Mouse (Mus musculus) neural tube, embryonic 12.5 days (tissue): ENCODE data around the gene Fgfr2. TPM values are rescaled to one million over a fixed set of nuclear protein-coding genes. Genes with fewer than 3 reads are reported as not detected.

ENCODE experiments used
- ATAC-seq: fragments of 200-750 bp; cut with Nextera tagmentation; 2 replicates; pipeline ENCODE4 v1.8.0; 2017; ENCODE audit warnings: low read depth, mild to moderate bottlenecking, moderate TSS enrichment, moderate library complexity; ENCODE audit not compliant: low FRiP score
- H3K27ac ChIP-seq: fragments of 300-500 bp; sonication (generic); 2 replicates; pipeline ENCODE4 v1.5.1; 2016
- H3K27me3 ChIP-seq: fragments of 300-500 bp; sonication (generic); replicated peaks from 2 replicates; pipeline ENCODE4 v1.6.1; 2016; ENCODE audit warnings: mild to moderate bottlenecking
- H3K36me3 ChIP-seq: fragments of 300-500 bp; sonication (generic); 2 replicates; pipeline ENCODE4 v1.6.1; 2016; ENCODE audit warnings: mild to moderate bottlenecking
- H3K4me1 ChIP-seq: fragments of 300-500 bp; sonication (generic); 2 replicates; pipeline ENCODE4 v1.6.1; 2016
- H3K4me2 ChIP-seq: fragments of 300-500 bp; sonication (generic); replicated peaks from 2 replicates; pipeline ENCODE4 v1.6.1; 2016; ENCODE audit warnings: mild to moderate bottlenecking
- H3K4me3 ChIP-seq: fragments of 300-500 bp; sonication (generic); 2 replicates; pipeline ENCODE4 v1.5.1; 2016
- H3K9ac ChIP-seq: fragments of 300-500 bp; sonication (generic); 2 replicates; pipeline ENCODE4 v1.6.1; 2016; ENCODE audit warnings: mild to moderate bottlenecking
- H3K9me3 ChIP-seq: fragments of 300-500 bp; sonication (generic); 2 replicates; pipeline ENCODE4 v1.6.1; 2016; ENCODE audit warnings: mild to moderate bottlenecking
- WGBS: fragments of 180-500 bp; shearing (Covaris S2); methylation state at CpG from one replicate; pipeline ENCODE4 v1.1.7; 2016; 5-methylcytosine and 5-hydroxymethylcytosine counted together
- polyA plus RNA-seq: library from polyadenylated mRNA; unstranded; fragments of >200 nt; fragmentation: Nextera tagmentation; extraction: Ambion mirVana; gene quantifications from 2 replicates; pipeline ENCODE4 v1.2.1, GENCODE M21; 2016

Gene Fgfr2
- polyA plus RNA-seq, 1 experiment from 2014 or later, result 65.0 TPM

DNA sequence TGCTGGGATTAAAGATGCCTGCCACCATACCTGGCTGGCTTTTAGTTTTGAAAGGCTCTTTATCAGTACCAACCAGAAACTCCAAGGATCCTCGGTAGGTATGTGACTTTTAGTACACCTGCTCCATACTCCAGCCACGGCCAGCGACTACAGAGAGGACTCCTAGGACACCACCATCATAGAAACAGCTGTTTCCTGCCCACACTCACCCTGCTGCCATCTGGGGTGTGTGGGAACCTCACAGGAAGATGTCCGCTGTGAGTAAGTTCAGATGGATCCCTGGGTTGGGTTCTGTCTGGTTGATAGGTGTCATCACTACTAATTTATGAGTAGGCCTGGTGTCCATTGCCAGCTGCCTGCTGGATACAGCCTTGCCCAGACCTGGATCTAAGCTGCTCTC is 424.4 kb downstream of the Fgfr2 start:
- 0 out of 2 replicates have a peak, but pooled peaks cover 3% of the 10 kb centered on the region for H3K36me3 ChIP-seq
- H3K4me3 ChIP-seq, result no peak overlapping the region
- no peak for ATAC-seq
- H3K9me3 ChIP-seq, result no peaks in the 10 kb centered on the region
- H3K4me1 ChIP-seq, result no peaks in the 10 kb centered on the region
- H3K27me3 ChIP-seq, result no peaks in the 10 kb centered on the region
- 91% methylated on average over 4 of the region's 4 CpGs for WGBS
- no peak overlapping the region for H3K27ac ChIP-seq
- no peak overlapping the region for H3K4me2 ChIP-seq
- no peak overlapping the region for H3K9ac ChIP-seq

DNA sequence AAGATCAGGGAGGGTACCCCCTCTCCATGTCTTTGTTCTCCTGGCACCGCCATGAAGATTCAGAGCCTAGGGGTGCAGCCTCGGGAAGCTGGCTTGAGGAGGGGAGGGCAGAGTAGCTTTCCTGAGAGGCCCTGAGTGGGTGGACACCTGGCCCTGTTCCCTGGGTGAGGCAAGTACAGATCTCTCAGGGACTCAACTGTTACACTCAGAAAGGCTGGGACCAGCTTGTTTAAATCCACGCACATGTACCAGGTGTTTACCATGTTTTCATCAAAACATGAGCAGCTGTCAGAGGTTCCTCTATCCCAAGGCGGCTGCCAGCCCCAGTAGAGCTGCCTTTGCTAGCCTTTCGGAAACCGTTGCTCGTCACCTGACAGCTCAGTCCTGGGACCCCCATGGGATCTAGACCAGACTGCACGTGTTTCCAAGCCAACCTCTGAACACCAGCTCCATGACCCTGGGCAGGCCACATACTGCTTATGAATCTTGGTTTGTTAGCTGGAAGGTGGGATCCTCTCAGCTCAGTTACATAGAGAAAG is 425.8 kb downstream of the Fgfr2 start:
- Histone ChIP-seq H3K27ac (no peak overlapping the region), H3K9ac (no peak overlapping the region), H3K27me3 (no peaks in the 10 kb centered on the region), H3K36me3 (0 out of 2 replicates have a peak, but pooled peaks cover 3% of the 10 kb centered on the region), H3K4me1 (no peaks in the 10 kb centered on the region), H3K4me2 (no peak overlapping the region), H3K4me3 (no peak overlapping the region), H3K9me3 (no peaks in the 10 kb centered on the region)
- ATAC-seq, result no peak
- 90% methylated on average over 8 of the region's 8 CpGs for WGBS

DNA sequence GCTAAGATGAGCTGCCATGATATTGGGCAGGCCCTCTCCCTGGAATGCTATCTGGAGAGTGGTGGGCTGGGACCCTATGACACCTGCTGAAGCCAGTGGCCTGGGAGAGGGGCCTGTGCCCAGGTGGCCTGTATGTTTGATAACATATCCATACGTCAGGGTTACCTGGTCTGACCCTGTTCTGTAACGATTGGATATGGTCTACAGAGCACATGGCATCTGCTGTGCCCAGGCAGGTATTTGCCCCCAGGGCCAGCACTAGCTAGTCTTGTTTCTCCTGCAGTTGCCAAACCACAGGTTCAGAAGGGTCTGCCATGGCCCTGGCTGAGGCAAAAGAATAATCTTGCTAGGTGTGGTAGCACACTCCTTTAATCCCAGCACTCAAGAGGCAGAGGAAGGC is 429.6 kb downstream of the Fgfr2 start:
- Histone ChIP-seq H3K9ac (no peak overlapping the region), H3K36me3 (0 out of 2 replicates have a peak, but pooled peaks cover 3% of the 10 kb centered on the region), H3K27ac (no peak overlapping the region), H3K9me3 (no peaks in the 10 kb centered on the region), H3K4me2 (no peak overlapping the region), H3K27me3 (no peaks in the 10 kb centered on the region), H3K4me3 (no peak overlapping the region), H3K4me1 (peaks cover 2% of the 10 kb centered on the region; the same call in 1 of the 2 replicates)
- no peak for ATAC-seq
- WGBS, result 95% methylated on average over 2 of the region's 2 CpGs

DNA sequence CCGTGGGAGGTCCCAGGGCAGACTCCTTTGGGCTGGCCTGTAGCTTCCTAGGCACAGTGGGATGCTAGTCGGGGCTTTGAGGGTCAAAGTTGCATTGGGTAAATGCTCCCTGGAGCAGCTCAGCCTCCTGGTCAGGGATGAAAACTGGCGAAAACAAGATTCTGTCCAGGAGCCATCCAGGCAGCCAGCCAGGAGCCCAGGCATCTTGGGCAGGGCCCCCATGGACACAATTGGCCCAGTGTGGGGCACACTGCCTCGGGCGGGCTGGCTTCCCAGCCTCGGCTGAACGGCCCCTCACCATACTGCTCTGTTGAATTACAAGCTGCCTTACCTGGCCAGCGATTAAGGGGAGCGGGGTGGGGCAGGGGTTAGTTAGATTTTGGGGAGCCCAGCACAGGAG is 430.4 kb downstream of the Fgfr2 start:
- no peaks in the 10 kb centered on the region for H3K27me3 ChIP-seq
- H3K27ac ChIP-seq, result no peak overlapping the region
- 86% methylated on average over 9 of the region's 9 CpGs for WGBS
- H3K4me2 ChIP-seq, result no peak overlapping the region
- H3K9ac ChIP-seq, result no peak overlapping the region
- no peaks in the 10 kb centered on the region for H3K9me3 ChIP-seq
- no peak for ATAC-seq
- 0 out of 2 replicates have a peak, but pooled peaks cover 3% of the 10 kb centered on the region for H3K36me3 ChIP-seq
- H3K4me1 ChIP-seq, result peaks cover 11% of the 10 kb centered on the region
- H3K4me3 ChIP-seq, result no peak overlapping the region

DNA sequence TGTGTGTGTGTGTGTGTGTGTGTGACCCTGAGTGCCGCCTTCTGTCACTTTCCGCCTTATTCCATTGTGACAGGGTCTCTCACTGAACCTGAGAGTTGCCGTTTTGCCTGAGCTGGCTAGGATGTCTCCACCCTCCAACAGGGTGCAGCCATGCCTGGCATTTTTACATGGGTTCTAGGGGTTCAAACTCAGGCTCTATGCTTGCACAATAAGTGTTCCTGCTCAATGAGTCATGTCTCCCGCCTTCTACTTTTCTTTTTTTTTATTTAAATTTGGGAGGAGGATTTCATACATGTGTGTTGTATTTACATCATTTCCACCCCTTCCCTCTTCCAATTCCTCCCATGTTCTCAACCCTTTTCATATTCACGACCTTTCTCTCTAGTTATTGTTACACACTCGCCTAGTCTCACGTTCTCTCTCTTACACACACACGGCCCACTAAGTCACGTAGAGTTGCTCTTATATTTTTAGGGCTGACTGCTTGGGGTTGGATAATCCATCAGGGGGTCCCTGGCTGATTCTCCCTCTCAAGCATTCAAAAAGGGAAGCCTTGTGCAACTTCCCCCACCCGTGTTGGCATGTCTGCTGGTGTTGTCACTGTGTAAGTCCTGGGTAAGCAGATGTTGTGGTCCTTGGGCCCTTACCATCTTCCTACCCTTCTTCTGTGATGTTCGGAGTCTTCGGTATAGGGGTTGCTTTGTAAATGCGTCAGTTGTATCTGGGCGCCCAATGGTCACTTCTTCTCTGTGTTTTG is 432.3 kb downstream of the Fgfr2 start:
- 92% methylated on average over 14 of the region's 14 CpGs for WGBS
- no peak overlapping the region for H3K4me3 ChIP-seq
- H3K27me3 ChIP-seq, result no peaks in the 10 kb centered on the region
- ATAC-seq, result no peak
- no peak overlapping the region for H3K27ac ChIP-seq
- H3K9ac ChIP-seq, result no peak overlapping the region
- H3K4me1 ChIP-seq, result peaks cover 14% of the 10 kb centered on the region
- H3K36me3 ChIP-seq, result 0 out of 2 replicates have a peak, but pooled peaks cover 3% of the 10 kb centered on the region
- H3K9me3 ChIP-seq, result no peaks in the 10 kb centered on the region
- no peak overlapping the region for H3K4me2 ChIP-seq

DNA sequence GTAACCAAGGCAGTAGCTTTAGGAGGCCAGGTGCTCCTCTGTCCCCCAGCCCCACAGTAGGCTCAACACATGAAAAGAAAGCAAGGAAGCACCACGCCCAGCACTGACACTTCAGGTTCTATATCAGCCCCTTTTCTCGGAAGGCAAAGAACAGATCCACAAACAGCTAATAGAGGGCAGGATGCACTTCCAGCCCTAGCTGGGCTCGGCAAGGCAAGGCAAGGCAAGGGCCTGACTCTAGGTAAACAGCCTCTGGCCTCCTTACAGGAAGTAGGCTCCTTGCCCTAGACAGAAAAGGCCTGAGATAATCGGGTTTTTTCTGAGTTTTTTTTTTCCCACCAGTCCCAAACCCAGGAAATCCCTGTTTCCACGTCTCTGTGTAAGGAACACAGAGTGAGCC is 433.4 kb downstream of the Fgfr2 start:
- Histone ChIP-seq H3K27me3 (no peaks in the 10 kb centered on the region), H3K4me2 (no peak overlapping the region), H3K36me3 (no peaks in the 10 kb centered on the region), H3K27ac (no peak overlapping the region), H3K9ac (no peak overlapping the region), H3K9me3 (no peaks in the 10 kb centered on the region), H3K4me3 (no peak overlapping the region), H3K4me1 (peaks cover 14% of the 10 kb centered on the region)
- WGBS, result 81% methylated on average over 5 of the region's 5 CpGs
- no peak for ATAC-seq

DNA sequence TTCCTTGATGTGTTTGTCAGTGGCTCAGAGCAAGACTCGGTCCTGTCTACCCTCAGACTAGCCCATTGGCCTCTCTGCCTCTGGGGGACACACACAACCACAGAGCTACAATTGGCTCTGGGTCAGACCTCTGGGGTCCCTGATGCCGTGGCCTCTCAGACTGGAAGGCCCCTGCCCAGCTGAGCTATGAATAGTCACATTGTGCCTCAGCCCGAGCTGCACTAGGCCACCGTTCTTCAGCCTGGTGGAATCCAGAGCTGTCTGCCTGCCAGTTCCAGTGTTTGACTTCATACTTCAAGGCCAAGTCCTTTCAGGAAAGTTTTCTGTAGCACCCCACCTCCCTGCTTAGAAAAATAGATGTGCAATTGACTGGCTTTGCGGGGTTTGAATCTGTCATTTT is 434.4 kb downstream of the Fgfr2 start:
- no peaks in the 10 kb centered on the region for H3K9me3 ChIP-seq
- H3K4me3 ChIP-seq, result no peak overlapping the region
- H3K27ac ChIP-seq, result no peak overlapping the region
- H3K27me3 ChIP-seq, result no peaks in the 10 kb centered on the region
- H3K36me3 ChIP-seq, result no peaks in the 10 kb centered on the region
- H3K4me1 ChIP-seq, result peaks cover 14% of the 10 kb centered on the region
- 57% methylated on average over 5 of the region's 5 CpGs for WGBS
- ATAC-seq, result no peak
- H3K4me2 ChIP-seq, result no peak overlapping the region
- H3K9ac ChIP-seq, result no peak overlapping the region

DNA sequence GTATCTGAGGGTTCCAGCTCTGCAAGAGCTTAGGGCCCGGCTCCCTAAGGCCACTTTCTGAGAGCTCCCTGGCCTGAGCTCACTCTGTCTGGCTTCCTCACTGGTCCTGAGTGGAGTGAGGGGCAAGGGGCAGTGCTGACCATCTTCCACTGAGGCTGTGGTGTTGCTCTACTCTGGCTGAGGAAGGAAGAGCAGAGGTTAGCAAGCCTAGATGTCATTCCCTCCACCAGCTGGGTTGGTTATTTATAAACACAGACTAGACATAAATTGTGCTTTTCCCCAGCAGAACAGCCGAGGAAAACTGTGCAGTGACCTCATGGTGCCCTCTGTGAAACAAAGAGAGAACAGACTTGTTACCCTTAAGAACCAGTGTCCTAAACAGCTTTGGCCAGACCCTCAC is 435.3 kb downstream of the Fgfr2 start:
- Histone ChIP-seq H3K4me3 (no peak overlapping the region), H3K4me2 (no peak overlapping the region), H3K27ac (no peak overlapping the region), H3K36me3 (no peaks in the 10 kb centered on the region), H3K4me1 (peaks cover 14% of the 10 kb centered on the region), H3K9me3 (no peaks in the 10 kb centered on the region), H3K9ac (no peak overlapping the region), H3K27me3 (no peaks in the 10 kb centered on the region)
- ATAC-seq, result no peak
- 36% methylated on average over 2 of the region's 2 CpGs for WGBS

DNA sequence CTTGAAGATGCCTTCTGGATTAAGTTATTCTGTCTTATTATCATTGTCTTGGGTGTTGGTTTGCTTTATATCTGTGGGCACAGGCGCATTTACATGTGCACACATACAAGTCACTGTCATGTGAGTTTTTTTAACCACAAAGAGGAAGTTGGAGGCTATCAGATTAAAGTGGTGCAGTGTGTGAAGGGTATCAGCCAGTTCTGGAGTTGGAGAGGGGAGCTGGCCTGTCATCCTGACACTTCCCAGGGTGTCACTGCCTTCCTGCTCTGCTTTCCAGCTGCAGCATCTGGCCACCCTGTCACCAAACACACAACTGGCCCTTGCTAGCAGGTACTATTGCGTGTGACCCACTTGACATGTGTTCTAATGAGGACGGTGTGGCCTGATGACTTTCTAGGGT is 436.6 kb downstream of the Fgfr2 start:
- no peak overlapping the region for H3K9ac ChIP-seq
- peaks cover 14% of the 10 kb centered on the region for H3K4me1 ChIP-seq
- 91% methylated on average over 3 of the region's 3 CpGs for WGBS
- H3K9me3 ChIP-seq, result no peaks in the 10 kb centered on the region
- no peak overlapping the region for H3K4me2 ChIP-seq
- no peak overlapping the region for H3K27ac ChIP-seq
- H3K27me3 ChIP-seq, result no peaks in the 10 kb centered on the region
- no peak for ATAC-seq
- no peak overlapping the region for H3K4me3 ChIP-seq
- no peaks in the 10 kb centered on the region for H3K36me3 ChIP-seq

DNA sequence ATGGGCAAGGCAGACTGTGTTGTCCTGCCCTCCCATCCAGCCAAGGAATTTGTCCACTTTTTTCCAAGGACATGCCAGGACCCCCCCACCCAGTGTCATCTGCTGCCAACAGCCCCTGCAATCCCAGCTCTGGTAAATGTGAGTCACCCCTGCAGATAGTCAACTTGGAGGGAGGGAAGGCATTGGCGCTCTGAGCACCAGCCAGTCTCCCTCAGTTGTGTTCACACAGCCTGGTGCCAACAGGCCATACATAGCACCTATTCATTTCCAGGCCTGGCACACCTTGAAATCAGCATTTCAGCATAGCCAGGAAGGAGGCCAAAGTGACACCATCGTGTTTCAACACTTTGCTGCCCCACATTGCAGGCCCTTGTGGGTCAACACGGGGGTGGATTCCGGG is 439.2 kb downstream of the Fgfr2 start:
- no peak for ATAC-seq
- Histone ChIP-seq H3K9me3 (no peaks in the 10 kb centered on the region), H3K27ac (no peak overlapping the region), H3K4me1 (peaks cover 14% of the 10 kb centered on the region), H3K4me3 (no peak overlapping the region), H3K9ac (no peak overlapping the region), H3K27me3 (no peaks in the 10 kb centered on the region), H3K36me3 (no peaks in the 10 kb centered on the region), H3K4me2 (no peak overlapping the region)
- WGBS, result 91% methylated on average over 4 of the region's 4 CpGs

DNA sequence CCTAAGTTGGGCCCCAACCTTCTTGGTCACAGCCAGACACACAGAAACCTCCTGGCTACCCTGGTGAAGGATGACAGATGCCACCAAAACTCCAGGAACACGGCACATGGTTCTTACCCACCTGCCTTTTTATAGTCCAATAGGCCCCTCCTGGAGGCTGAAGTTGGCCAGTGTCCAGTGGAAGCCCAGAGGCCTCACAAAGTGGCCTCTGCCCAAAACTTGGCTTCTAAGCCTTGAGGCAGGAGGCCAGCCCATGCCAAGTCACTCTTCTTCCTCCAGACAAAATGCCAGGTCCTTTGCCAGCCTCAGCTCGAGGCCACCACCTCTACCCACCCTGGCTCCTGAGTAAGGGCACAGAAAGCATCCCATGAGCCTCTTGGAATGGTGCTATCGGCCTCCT is 440.2 kb downstream of the Fgfr2 start:
- WGBS, result 83% methylated on average over 3 of the region's 3 CpGs
- no peaks in the 10 kb centered on the region for H3K9me3 ChIP-seq
- peaks cover 5% of the 10 kb centered on the region; the same call in 1 of the 2 replicates for H3K4me1 ChIP-seq
- H3K27me3 ChIP-seq, result no peaks in the 10 kb centered on the region
- H3K9ac ChIP-seq, result no peak overlapping the region
- H3K36me3 ChIP-seq, result no peaks in the 10 kb centered on the region
- ATAC-seq, result no peak
- no peak overlapping the region for H3K4me3 ChIP-seq
- H3K27ac ChIP-seq, result no peak overlapping the region
- H3K4me2 ChIP-seq, result no peak overlapping the region

DNA sequence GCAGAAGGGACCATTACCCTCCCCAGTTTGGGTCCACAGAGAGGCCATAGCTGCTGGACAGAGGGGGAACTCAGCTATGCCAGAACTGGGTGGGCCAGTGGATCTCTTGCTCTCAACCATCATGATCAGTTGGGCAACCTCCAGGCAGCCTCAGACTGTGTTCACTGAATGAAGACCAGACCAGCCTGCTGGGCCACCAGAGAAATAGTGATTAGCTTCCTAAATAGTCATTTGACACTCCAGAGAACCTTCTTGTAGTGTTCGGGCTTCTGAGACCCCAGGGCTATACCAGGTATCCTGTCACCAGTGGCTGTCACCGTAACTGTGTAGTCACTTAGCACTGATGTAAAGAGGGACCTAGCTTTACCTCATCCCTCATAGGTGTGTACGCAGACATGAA is 440.8 kb downstream of the Fgfr2 start:
- Histone ChIP-seq H3K4me3 (no peak overlapping the region), H3K4me1 (no peaks in the 10 kb centered on the region), H3K4me2 (no peak overlapping the region), H3K36me3 (no peaks in the 10 kb centered on the region), H3K27ac (no peak overlapping the region), H3K9me3 (no peaks in the 10 kb centered on the region), H3K9ac (no peak overlapping the region), H3K27me3 (no peaks in the 10 kb centered on the region)
- no peak for ATAC-seq
- WGBS, result 92% methylated on average over 3 of the region's 3 CpGs

DNA sequence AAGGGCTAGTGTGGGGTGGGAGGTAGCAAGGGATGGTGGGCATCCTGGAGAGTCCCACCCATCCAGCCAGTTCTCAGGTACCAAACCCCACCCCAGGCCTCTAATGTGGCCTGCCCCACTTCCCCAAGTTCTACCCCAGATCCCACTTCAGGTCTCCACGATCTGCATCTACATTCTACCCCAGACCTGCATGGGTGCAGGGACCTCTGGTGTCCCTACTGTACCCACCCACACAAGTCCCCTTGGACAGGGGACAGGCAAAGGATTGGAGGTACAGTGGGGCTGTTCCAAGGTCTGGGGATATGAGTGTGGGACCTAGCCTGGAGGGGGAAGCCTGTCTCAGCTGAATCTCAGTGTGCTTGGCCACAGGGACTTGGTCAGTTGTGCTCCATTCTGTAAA is 441.3 kb downstream of the Fgfr2 start:
- Histone ChIP-seq H3K27ac (no peak overlapping the region), H3K9me3 (no peaks in the 10 kb centered on the region), H3K27me3 (no peaks in the 10 kb centered on the region), H3K4me2 (no peak overlapping the region), H3K9ac (0 out of 2 replicates have a peak overlapping the region, but pooled peaks have one; percentile 21), H3K4me3 (no peak overlapping the region), H3K36me3 (no peaks in the 10 kb centered on the region), H3K4me1 (no peaks in the 10 kb centered on the region)
- no peak for ATAC-seq
- 88% methylated on average over 1 of the region's 1 CpGs for WGBS
